Mouse (Mus musculus): ENCODE measurements around the gene Zbtb37. TPM values are rescaled to one million over a fixed set of nuclear protein-coding genes. Genes with fewer than 3 reads are reported as not detected.

Zbtb37 gene
- polyA plus RNA-seq, 1 experiment = 15.5 TPM

GRCm38 (mm10) chr1:161036411-161036841 lies 1.8 kb upstream of the Zbtb37 start:
- Histone ChIP-seq H3K9me3 (replicated peaks; ENCODE audit: control insufficient read depth, insufficient read depth, low read length, poor library complexity, severe bottlenecking) (peaks cover 2% of the 10 kb centered on the region; the same call in 1 of the 2 replicates), H3K4me3 (ENCODE audit: low read depth, low read length) (peak overlapping the region; percentile 89), H3K9ac (ENCODE audit: low read depth, poor library complexity, severe bottlenecking) (peak overlapping the region; percentile 88), H3K27me3 (ENCODE audit: control insufficient read depth, insufficient read depth, low read length, poor library complexity, severe bottlenecking) (no peaks in the 10 kb centered on the region), H3K27ac (ENCODE audit: insufficient read depth, low read length) (peak overlapping the region; percentile 96), H3K4me1 (ENCODE audit: control insufficient read depth, insufficient read depth, low read length) (no peaks in the 10 kb centered on the region), H3K36me3 (ENCODE audit: control insufficient read depth, insufficient read depth, low read length, poor library complexity, severe bottlenecking) (peaks cover 56% of the 10 kb centered on the region)
- TF ChIP-seq EP300 (IDR thresholded peaks at IDR 0.05; ENCODE audit: insufficient read depth, low read depth, low read length) = no peak
- no peak for TF ChIP-seq POLR2A (IDR thresholded peaks at IDR 0.05; ENCODE audit: insufficient read depth, low read length)
- TF ChIP-seq CTCF (IDR thresholded peaks at IDR 0.05; ENCODE audit: low read depth, low read length) = no peak

GRCm38 (mm10) chr1:161035786-161036404 lies 1.2 kb upstream of the Zbtb37 start:
- Histone ChIP-seq H3K9me3 (replicated peaks; ENCODE audit: control insufficient read depth, insufficient read depth, low read length, poor library complexity, severe bottlenecking) (peaks cover 2% of the 10 kb centered on the region; the same call in 1 of the 2 replicates), H3K9ac (ENCODE audit: low read depth, poor library complexity, severe bottlenecking) (peak overlapping the region; percentile 88), H3K4me1 (ENCODE audit: control insufficient read depth, insufficient read depth, low read length) (no peaks in the 10 kb centered on the region), H3K27me3 (ENCODE audit: control insufficient read depth, insufficient read depth, low read length, poor library complexity, severe bottlenecking) (no peaks in the 10 kb centered on the region), H3K4me3 (ENCODE audit: low read depth, low read length) (peak overlapping the region; percentile 89), H3K27ac (ENCODE audit: insufficient read depth, low read length) (peak overlapping the region; percentile 96), H3K36me3 (ENCODE audit: control insufficient read depth, insufficient read depth, low read length, poor library complexity, severe bottlenecking) (peaks cover 59% of the 10 kb centered on the region)
- TF ChIP-seq POLR2A (IDR thresholded peaks at IDR 0.05; ENCODE audit: insufficient read depth, low read length) (no peak), CTCF (IDR thresholded peaks at IDR 0.05; ENCODE audit: low read depth, low read length) (no peak), EP300 (IDR thresholded peaks at IDR 0.05; ENCODE audit: insufficient read depth, low read depth, low read length) (no peak)

- H3K4me1 ChIP-seq (ENCODE audit: control insufficient read depth, insufficient read depth, low read length) = no peaks in the 10 kb centered on the region
- no peaks in the 10 kb centered on the region for H3K27me3 ChIP-seq (ENCODE audit: control insufficient read depth, insufficient read depth, low read length, poor library complexity, severe bottlenecking)
- H3K36me3 ChIP-seq (ENCODE audit: control insufficient read depth, insufficient read depth, low read length, poor library complexity, severe bottlenecking) = peaks cover 57% of the 10 kb centered on the region
- no peak for TF ChIP-seq EP300 (IDR thresholded peaks at IDR 0.05; ENCODE audit: insufficient read depth, low read depth, low read length)
- no peak for TF ChIP-seq CTCF (IDR thresholded peaks at IDR 0.05; ENCODE audit: low read depth, low read length)
- TF ChIP-seq POLR2A (IDR thresholded peaks at IDR 0.05; ENCODE audit: insufficient read depth, low read length) = no peak
- H3K9ac ChIP-seq (ENCODE audit: low read depth, poor library complexity, severe bottlenecking) = peak overlapping the region; percentile 88
- H3K27ac ChIP-seq (ENCODE audit: insufficient read depth, low read length) = peak overlapping the region; percentile 96
- peak overlapping the region; percentile 89 for H3K4me3 ChIP-seq (ENCODE audit: low read depth, low read length)
- peaks cover 2% of the 10 kb centered on the region; the same call in 1 of the 2 replicates for H3K9me3 ChIP-seq (replicated peaks; ENCODE audit: control insufficient read depth, insufficient read depth, low read length, poor library complexity, severe bottlenecking)
Measured at GRCm38 (mm10) chr1:161035281-161035785, 684 bp upstream of the Zbtb37 start.

- Histone ChIP-seq H3K9me3 (replicated peaks; ENCODE audit: control insufficient read depth, insufficient read depth, low read length, poor library complexity, severe bottlenecking) (peaks cover 2% of the 10 kb centered on the region; the same call in 1 of the 2 replicates), H3K4me1 (ENCODE audit: control insufficient read depth, insufficient read depth, low read length) (no peaks in the 10 kb centered on the region), H3K27me3 (ENCODE audit: control insufficient read depth, insufficient read depth, low read length, poor library complexity, severe bottlenecking) (no peaks in the 10 kb centered on the region), H3K36me3 (ENCODE audit: control insufficient read depth, insufficient read depth, low read length, poor library complexity, severe bottlenecking) (peaks cover 56% of the 10 kb centered on the region), H3K27ac (ENCODE audit: insufficient read depth, low read length) (peak overlapping the region; percentile 78), H3K9ac (ENCODE audit: low read depth, poor library complexity, severe bottlenecking) (peak overlapping the region; percentile 80), H3K4me3 (ENCODE audit: low read depth, low read length) (peak overlapping the region; percentile 88)
- TF ChIP-seq CTCF (IDR thresholded peaks at IDR 0.05; ENCODE audit: low read depth, low read length) (no peak), EP300 (IDR thresholded peaks at IDR 0.05; ENCODE audit: insufficient read depth, low read depth, low read length) (no peak), POLR2A (IDR thresholded peaks at IDR 0.05; ENCODE audit: insufficient read depth, low read length) (no peak)
Measured at GRCm38 (mm10) chr1:161033856-161034434, 704 bp downstream of the Zbtb37 start.

GRCm38 (mm10) chr1:161032345-161032744 lies 2.3 kb downstream of the Zbtb37 start:
- H3K4me1 ChIP-seq (ENCODE audit: control insufficient read depth, insufficient read depth, low read length) = no peaks in the 10 kb centered on the region
- no peaks in the 10 kb centered on the region for H3K27me3 ChIP-seq (ENCODE audit: control insufficient read depth, insufficient read depth, low read length, poor library complexity, severe bottlenecking)
- H3K9ac ChIP-seq (ENCODE audit: low read depth, poor library complexity, severe bottlenecking) = no peak overlapping the region
- no peak overlapping the region for H3K27ac ChIP-seq (ENCODE audit: insufficient read depth, low read length)
- TF ChIP-seq CTCF (IDR thresholded peaks at IDR 0.05; ENCODE audit: low read depth, low read length) (no peak), EP300 (IDR thresholded peaks at IDR 0.05; ENCODE audit: insufficient read depth, low read depth, low read length) (no peak), POLR2A (IDR thresholded peaks at IDR 0.05; ENCODE audit: insufficient read depth, low read length) (no peak)
- peaks cover 40% of the 10 kb centered on the region for H3K36me3 ChIP-seq (ENCODE audit: control insufficient read depth, insufficient read depth, low read length, poor library complexity, severe bottlenecking)
- peaks cover 2% of the 10 kb centered on the region; the same call in 1 of the 2 replicates for H3K9me3 ChIP-seq (replicated peaks; ENCODE audit: control insufficient read depth, insufficient read depth, low read length, poor library complexity, severe bottlenecking)
- no peak overlapping the region for H3K4me3 ChIP-seq (ENCODE audit: low read depth, low read length)

GRCm38 (mm10) chr1:161031881-161032280 lies 2.8 kb downstream of the Zbtb37 start:
- H3K4me3 ChIP-seq (ENCODE audit: low read depth, low read length) = no peak overlapping the region
- H3K9ac ChIP-seq (ENCODE audit: low read depth, poor library complexity, severe bottlenecking) = no peak overlapping the region
- H3K4me1 ChIP-seq (ENCODE audit: control insufficient read depth, insufficient read depth, low read length) = no peaks in the 10 kb centered on the region
- peaks cover 36% of the 10 kb centered on the region for H3K36me3 ChIP-seq (ENCODE audit: control insufficient read depth, insufficient read depth, low read length, poor library complexity, severe bottlenecking)
- H3K27ac ChIP-seq (ENCODE audit: insufficient read depth, low read length) = no peak overlapping the region
- peaks cover 2% of the 10 kb centered on the region; the same call in 1 of the 2 replicates for H3K9me3 ChIP-seq (replicated peaks; ENCODE audit: control insufficient read depth, insufficient read depth, low read length, poor library complexity, severe bottlenecking)
- no peak for TF ChIP-seq CTCF (IDR thresholded peaks at IDR 0.05; ENCODE audit: low read depth, low read length)
- no peak for TF ChIP-seq EP300 (IDR thresholded peaks at IDR 0.05; ENCODE audit: insufficient read depth, low read depth, low read length)
- no peak for TF ChIP-seq POLR2A (IDR thresholded peaks at IDR 0.05; ENCODE audit: insufficient read depth, low read length)
- H3K27me3 ChIP-seq (ENCODE audit: control insufficient read depth, insufficient read depth, low read length, poor library complexity, severe bottlenecking) = no peaks in the 10 kb centered on the region
